Mouse (Mus musculus): Measurements from ENCODE around the gene Alkbh3.

The Alkbh3 gene

DNA sequence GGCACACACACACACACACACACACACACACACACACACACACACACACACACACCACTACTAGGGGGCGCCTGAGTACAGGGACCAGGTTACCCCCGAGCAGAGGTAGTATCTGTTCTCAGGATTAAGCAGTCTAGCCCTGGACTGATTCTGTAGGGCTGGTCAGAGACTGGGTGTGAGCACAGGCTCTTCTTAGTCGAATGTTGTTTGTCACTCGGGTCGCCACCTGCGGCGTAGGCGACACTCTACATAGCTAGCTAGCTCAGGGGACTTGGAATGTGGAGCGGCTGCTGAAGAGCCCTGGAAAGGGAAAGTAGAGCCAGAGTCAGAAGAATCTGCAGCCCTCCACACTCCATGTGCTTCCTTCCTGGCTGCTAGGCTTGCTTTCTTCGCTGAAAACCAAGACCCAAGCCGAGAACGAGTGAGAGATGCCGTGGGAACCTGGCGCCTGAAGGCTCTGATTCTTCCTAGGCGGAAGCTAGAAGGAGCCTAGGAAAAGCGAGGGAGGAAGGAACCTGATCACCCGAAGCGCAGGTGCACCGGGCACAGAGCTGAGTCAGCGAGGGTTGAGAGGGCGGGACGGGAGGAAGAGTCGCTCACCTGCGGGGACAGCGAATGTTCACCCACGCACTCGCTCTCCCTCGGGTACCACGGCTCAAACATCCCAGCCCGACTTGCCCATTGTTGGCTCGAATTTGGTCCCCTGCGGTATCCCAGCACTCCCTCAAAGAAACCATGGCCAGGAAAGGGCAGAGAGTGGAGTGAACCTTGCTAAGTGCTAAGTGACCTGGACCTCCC, 55.6 kb downstream of the Alkbh3 start:
- DNase-seq (ENCODE audit: low spot score) = no peak

DNA sequence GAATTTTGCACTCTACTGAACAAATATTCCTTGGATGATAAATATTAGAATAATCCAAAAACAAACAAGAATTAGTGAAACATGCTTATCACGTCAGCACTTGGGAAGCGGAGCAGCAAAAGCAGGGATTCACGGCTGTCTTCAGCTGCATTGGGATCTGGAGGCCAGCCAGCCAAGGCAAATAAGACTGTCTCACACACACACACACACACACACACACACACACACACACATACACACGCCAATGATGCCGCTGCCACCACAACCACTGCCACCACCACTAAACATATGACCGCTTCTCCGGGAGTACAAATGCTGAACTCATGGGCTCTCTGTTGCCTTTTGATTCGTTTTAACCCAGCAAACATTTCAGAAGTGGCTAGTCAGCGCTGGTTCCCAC, 56.9 kb downstream of the Alkbh3 start:
- no peak for DNase-seq (ENCODE audit: low spot score)

DNA sequence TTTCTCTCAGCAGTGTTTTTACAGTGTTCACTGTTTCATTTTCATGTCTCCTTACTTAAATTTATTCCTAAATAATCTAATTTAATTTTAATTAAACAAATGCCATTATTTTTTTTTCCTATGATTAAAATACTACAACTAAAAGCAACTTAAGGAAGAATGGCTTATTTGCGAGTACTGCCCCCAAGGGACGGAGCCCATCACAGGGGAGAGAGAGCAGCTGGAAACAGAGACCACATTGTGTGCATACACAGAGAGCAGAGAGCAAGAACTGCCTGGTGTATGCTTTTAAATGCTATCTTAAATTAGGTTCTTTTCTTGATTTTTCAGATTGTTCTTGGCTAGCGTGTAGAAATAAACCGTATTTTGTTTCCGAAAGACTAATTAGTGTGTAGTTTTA, 63.6 kb downstream of the Alkbh3 start:
- DNase-seq (ENCODE audit: low spot score) = no peak

DNA sequence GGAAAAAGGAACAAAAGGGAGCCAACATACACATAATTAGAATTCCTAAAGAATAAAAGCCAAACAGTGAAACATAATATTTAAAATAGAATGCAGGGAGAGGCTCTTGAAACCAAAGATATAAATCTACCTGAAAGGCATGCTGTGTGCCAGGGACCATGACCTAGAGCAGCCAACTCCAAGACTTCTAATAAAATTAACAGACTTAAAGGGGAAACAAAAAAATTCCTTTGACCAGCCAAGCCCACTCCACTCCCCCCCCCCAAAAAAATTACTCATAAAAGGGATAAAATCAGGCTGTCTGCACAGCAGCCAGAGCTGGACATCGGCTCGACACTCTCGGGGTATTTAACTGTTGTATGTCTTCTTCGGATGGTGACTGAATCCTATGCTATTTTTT, 65.8 kb downstream of the Alkbh3 start:
- no peak for DNase-seq (ENCODE audit: low spot score)

DNA sequence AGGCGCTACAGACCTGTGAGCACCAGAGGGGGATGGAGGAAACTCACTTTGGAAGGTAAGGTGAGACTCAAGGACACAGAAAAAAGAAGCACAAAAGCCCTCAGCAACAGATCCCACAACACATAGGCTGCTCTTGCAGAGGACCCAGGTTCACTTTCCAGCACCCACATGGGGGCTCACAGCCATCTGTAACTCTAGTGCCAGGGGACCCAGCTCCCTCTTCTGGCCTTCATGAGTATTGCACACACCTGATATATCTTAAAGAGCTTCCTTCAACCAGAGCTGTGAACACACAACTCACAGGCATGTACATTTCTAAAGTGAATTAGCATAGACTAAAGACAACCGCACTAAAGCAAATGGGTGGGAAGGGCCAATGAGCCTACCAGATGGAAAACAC, 66.5 kb downstream of the Alkbh3 start:
- DNase-seq (ENCODE audit: low spot score) = no peak

DNA sequence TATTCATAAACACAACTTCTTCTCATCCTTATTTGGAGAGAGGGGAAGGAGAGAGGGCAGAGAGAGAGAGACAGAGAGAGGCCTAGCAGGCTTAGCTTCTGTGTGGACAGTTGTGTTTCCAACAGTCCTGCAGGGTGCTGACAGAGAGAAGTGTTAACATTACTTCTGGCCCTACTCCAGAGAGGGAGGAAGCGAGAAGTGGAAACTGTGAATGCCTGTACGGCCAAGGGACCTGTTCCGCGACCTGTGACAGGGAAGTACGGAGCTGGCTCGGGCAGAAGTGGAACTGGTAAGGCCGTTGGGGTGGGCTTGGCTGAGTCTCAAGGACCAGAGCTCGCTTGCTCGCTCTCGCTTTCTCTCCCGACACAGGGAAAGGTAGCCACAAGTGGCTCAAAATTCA, 68.9 kb downstream of the Alkbh3 start:
- DNase-seq (ENCODE audit: low spot score) = no peak

DNA sequence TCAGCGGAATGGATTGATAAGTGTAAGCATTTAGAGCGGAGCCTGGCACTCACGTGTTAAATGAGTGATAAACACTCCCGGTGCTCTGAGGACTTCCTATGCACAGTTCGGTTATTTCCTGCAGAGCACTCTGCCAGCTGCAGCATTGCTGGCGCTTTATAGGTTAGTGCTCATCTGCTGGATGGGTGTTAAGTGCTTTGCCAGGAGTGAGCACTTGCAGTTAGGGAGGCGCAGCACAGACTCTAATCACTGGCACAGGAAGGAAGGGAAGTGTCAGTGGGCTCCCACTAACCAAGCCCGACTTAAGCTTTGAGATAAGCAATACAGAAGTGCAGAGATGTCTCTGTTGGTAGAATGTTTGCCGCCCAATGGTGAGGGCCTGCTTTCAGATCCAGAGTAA, 72.1 kb downstream of the Alkbh3 start:
- no peak for DNase-seq (ENCODE audit: low spot score)

Data from testis, postnatal 10 days (tissue).